Mouse (Mus musculus): ENCODE measurements at regions not wholly inside any gene's neighbourhood (a gene's known extent, or its start where the extent isn't known, plus 50 kb on each side); places are given as distances from the start of the nearest gene placed in this dataset.

DNA sequence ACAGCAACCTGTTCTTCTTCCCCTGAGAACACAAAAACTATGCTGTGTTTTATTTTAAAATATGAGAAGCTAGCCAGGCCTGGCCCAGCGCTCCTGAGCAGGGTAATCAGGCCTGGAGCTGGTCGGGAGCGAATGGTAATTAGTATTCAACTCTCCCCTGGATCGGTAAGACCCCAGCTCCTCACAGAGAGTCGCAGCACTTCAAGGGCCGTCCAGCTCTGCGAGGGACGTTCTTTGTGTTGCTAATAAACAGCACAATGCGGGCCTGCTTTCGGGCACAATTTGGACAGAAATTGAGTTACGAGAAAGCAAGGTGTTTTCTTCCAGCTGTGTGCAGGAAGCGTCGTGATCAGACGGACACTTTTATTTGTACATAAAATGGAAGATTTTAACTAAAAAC, 69.5 kb upstream of the Spaca7 start:
- DNase-seq = no peak

DNA sequence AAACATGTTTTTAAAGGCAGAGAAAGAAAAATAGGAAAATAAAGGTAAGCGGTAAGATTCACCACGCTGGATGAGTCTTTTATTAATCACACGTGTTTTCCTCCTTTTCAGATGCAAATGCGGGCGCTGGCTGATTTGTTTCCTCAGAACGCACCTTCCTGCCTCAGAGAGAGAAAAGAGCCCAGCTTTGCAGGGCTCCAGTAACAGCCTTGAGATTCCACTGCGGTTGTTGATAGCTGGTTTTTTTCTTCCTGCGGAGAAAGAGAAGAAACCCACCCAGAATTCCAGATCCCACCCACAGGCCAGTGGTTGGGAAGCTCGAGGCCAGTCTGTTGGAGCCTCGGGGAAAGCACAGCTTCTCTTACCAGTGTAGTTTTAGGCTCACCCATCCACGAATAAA, 68.6 kb upstream of the Spaca7 start:
- no peak for DNase-seq

DNA sequence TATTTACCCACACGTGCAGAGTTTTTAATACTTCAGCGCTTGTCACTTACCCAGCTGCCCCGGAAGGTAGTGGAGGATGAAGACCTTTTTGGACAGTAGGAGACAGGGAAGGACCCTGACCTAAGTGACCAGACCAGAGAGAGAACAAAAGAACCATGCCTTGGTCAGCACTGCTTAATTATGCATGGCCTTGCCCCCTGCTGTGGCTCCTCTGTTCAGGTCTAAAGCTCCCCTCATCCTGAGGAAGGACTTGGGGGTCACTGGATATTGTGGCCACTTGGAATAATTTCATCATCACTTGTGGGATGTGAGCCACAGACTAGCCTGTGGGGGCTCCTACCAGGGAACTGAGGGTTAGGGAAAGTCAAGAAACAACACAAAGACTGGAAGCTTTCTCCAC, 68.1 kb upstream of the Spaca7 start:
- DNase-seq = no peak

DNA sequence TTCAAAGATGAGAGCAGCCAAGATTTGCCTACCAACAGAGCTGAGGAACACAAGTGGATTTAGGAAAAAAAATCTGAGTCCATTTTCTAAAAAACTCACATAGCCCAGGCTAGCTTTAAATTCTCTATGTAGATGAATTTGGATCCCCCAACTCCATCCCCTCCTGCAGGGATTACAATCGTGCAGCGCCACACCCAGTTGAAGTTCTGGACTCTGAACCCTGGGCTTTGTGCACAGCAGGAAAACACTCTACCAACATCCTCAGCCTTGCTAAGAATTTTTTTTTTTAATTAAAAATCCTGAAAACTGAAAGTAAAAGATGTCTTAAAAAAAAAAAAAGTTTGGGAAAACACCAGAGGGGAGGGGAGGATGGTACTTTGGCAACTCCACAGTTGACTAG, 62.6 kb upstream of the Spaca7 start:
- DNase-seq = no peak

DNA sequence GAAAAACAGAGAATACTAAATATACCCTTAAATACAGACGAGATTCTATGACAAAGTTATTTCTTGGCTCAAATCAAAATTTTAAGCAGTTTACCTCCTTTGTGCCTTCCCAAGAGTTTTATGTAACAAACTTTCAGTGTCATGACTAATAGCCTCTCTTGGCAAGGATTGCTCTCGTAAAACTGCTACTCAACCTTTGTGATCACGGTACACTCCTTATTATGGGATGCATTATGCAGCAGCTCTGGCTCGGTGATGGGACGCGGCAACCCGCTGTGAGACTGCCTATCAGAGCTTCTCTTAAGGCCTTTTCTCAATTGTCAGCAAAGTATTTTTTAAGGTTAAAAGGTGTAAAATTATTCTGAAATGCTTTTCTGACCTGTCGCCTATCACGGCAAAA, 59.8 kb upstream of the Spaca7 start:
- no peak for DNase-seq

DNA sequence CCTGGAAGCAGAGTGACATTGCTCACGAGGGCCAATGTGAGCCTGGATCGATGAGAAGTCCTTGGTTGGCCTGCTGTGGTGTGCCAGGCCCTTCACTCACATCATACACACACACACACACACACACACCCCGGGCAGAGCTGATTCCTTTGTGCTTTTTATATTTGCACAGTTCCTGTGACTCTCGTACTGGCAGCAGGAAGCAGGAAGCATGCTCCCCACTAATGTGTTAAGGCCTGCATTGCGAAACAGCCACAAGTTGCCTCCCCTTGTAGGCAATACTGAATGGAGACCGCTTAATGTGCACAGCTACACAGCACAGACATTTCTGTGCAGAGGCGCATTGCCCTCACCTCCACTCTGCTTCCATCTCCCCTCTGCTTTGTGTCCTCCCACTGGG, 58.7 kb upstream of the Spaca7 start:
- DNase-seq = no peak

DNA sequence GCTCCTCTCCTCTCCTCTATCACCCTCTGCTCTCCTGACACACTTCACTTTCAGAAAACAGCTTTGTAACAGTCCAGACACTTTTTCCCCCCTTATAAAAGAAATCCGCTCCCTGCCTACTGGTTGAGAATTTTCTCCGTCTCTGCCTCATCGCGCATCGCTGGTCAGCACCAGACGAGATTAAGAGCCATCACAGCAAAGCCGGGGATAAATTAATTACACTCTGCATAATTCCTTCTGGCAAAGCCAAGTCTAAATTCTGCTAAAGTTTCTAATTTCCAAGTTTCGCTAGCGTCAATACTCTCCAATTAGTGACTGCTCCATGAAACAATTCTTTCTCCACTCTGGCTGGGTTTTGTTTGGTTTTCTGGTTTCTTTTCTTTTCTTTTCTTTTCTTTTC, 51.2 kb upstream of the Spaca7 start:
- DNase-seq = no peak
